Mouse (Mus musculus) adrenal gland, adult (tissue): ENCODE results near the gene F2r.

ENCODE experiments used
- DNase-seq, 2 experiments: peaks; one replicate each; pipeline ENCODE4 v3.0.0; 2022 to 2023; ENCODE audit warnings: low spot score in 1 of 2; ENCODE audit not compliant: inconsistent age in 2 of 2

Gene F2r

DNA sequence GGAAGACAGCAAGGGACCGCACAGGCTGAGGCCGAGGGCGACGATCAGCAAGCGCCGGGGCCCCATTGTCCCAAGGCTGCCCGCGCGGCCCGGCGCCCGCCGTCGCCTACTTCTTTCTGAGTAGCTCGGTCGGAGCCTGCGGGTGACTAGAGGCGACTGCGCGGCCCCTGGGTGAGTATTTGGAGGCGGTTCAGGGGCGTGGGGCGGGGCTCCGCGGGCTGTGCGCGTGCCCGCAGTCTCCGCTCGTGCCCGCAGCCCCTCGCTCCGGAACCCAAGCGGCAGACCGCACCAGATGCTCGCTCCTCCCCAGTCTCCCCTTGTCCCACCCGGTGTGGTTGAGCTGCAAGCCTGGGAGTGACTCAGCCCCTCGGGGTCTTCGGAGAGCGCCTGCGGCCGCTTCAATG, at the start of gene F2r:
Gene F2r (minus strand): TSS at position 179 of the 404 bp plus-strand sequence.
- peak; percentile 92 to 98 for DNase-seq

DNA sequence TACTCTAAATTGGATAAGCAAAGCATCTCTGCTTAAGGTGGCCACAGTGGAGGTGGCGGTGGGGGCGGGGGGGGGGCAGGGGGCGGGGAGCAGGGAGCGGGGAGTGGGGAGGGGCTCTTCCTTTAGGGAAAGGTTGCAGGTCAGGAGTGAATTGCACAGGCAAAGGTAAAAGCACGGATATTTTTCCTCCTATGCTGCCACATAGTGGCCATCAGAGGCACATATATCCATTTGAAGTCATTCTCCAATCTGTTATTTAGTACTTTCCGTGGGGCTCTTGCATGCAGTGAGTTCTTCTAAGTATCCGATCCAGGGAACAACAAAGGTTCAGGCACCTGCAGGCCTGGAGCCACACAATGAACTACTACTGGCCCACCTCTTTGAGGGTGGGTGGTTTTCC, 49.0 kb upstream of the F2r start:
- DNase-seq = peak in 1 of 2 experiments; percentile 62

DNA sequence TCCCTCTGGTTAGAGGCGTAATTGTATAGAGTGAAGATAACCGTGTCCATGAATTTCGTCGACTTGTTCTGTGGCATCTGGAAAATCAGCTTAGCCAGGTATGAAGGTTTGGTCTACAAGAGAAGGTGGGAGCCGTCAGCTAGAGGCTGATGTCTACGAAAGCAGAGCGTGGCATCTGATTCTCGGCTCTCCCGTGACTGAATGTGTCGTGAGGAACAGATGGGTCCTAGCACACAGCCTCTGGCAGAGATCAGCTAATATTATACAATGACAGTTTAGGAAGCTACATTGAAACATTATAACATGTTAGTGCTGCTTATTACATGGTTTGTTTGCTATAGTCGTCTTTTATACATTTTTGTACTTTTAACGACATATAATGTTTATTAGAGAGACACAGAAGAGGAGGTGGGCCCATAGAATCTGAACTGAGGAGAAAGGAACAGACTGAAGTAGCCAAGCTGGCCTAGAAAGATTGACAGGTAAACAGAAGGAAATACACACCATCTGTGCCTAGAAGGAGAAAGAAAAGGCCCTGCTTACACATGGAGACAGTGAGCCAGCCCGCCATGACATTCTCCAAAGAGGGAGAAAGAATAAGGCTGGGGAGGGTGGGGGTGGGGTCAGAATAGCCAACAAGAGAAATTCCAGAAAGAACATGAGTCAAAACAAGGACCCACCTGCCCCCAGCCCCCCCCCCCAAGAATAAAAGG, 47.5 kb upstream of the F2r start:
- no peak for DNase-seq

GRCm38 (mm10) chr13:95663834-95664233, 45.5 kb upstream of the F2r start:
- no peak for DNase-seq

- no peak for DNase-seq
These were observed 41.1 kb upstream of the F2r start for GRCm38 (mm10) chr13:95659432-95659831.

DNA sequence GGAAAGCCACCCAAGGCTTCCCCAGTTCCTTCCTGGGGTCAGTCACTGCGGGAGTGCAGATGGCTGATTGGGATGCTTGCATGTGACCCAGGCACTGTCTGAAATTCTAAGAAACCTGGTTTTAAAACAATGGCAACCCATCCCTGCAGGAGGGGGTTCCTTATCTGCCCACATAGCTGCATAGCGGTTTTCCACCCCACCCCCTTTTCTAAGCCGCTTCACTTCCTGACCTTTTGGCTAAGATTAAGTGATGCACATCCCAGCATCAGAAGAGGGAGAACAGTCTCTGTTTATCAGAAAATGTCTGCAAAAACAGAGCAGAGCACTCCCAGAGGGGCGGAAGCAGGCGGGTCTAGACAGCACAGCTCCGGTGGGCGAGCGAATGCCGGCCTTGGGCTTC, 38.9 kb upstream of the F2r start:
- DNase-seq = no peak

GRCm38 (mm10) chr13:95655284-95655683, 37.0 kb upstream of the F2r start:
- no peak for DNase-seq

GRCm38 (mm10) chr13:95653696-95654095, 35.4 kb upstream of the F2r start:
- no peak for DNase-seq

DNA sequence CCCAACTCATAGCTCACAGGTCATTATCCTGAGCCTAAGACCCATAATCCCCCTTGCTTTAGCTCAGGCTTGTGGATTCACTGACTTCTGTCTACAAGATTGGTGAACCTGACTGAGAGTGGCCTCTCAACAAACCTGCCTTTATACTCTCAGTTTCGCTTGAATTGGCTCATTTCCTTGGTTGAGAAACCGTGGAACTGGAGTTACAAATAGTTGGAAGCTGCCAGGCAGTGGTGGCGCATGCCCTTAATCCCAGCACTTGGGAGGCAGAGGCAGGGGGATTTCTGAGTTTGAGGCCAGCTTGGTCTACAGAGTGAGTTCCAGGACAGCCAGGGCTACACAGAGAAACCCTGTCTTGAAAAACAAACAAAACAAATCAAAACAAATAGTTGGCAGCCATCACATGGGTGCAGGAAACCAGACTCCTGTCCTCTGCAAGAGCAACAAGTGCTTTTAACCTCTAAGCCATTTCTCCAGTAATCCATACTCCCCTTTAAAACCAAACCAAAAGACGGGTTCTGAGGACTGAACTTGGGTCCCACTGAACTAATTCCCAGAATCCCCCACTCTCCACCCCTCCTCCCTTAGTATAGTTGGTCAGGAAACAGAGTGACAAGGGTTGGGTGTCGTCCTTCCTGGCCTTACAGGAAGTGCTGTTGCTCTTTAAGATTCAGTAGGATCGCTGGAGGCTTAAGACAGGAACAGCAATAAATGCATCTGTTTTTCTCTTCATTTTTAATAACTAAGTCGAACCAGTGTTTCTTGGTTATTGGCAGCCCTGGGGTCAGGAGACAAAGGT, 33.8 kb upstream of the F2r start:
- DNase-seq = peak in 1 of 2 experiments; percentile 61

GRCm38 (mm10) chr13:95649941-95650340, 31.7 kb upstream of the F2r start:
- DNase-seq = no peak

- DNase-seq = no peak
These were observed 29.0 kb upstream of the F2r start for GRCm38 (mm10) chr13:95647248-95647647.

- DNase-seq = peak; percentile 29 to 63
These were observed 28.4 kb upstream of the F2r start for GRCm38 (mm10) chr13:95646687-95647111.

GRCm38 (mm10) chr13:95643740-95644139, 25.5 kb upstream of the F2r start:
- DNase-seq = no peak

GRCm38 (mm10) chr13:95641061-95641986, 23.0 kb upstream of the F2r start:
- DNase-seq = peak in 1 of 2 experiments; percentile 59

GRCm38 (mm10) chr13:95640408-95640807, 22.1 kb upstream of the F2r start:
- DNase-seq = peak; percentile 38 to 77

- DNase-seq = peak; percentile 39 to 78
These were observed 21.2 kb upstream of the F2r start for GRCm38 (mm10) chr13:95639336-95640116.

DNA sequence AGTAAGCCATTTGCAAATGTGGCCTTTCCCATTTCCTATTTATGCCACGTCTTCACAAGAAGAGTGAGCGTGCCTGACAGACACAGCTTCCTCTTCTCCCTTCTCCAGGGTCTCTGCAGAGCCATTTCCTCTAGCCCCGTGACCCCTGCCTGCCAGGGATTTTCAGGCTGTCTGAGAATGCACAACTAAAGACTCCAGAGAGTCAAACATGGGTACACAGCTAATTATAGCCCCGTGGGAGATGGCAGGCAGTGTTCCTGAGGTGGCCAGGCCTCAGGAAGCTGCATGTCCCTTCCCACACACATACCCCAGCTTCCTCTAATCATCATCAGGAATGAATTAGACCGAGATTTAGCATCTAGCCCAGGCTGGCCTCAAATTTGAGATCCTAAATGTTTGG, 20.6 kb upstream of the F2r start:
- DNase-seq = peak; percentile 52 to 73

DNA sequence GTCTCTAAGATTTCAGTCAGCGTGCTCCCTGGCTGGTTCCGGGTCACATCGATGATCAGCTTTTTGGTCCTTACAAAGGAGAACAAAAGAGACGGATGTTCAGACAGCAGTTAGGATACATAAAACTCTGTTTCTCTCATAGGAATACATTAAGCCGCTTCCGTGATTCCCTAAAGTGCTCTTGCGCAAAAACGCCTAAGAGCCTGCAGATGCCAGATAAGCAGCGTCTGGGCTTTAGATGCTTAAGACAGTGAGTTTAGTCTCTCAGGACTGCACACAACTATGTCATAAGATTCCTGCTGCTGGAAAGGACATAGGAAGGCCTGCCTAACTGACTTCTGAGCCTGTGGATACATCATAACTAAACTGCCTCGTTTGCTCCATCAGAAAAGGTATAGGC, 19.4 kb upstream of the F2r start:
- DNase-seq = no peak

GRCm38 (mm10) chr13:95635301-95635700, 17.0 kb upstream of the F2r start:
- DNase-seq = no peak

DNA sequence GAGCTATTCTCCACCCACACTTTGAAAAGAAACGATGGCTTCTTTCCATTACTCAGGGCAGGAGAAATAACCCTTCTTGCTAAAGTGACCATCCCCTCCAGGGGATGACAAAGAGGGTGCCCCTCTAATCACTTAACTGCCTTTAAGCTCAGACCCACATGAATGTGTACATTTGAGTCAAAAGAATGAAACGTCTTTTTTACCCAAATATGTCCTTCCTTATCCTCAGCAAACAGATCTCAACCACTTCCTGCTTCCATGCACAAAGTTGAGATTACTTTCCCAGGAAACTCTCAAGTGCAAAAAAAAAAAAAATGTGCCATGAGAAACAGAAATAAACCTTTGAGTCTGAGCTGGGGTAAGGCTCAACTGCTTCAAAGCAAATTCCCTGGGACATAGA, 16.2 kb upstream of the F2r start:
- no peak for DNase-seq
